Mouse (Mus musculus) ES-Bruce4 (cell line): ENCODE measurements at regions not wholly inside any gene's neighbourhood (a gene's known extent, or its start where the extent isn't known, plus 50 kb on each side); places are given as distances from the start of the nearest gene placed in this dataset.

Source experiments
- H3K27ac ChIP-seq: 2 replicates; pipeline ENCODE4 v1.5.1; 2012; ENCODE audit warnings: low read length, inconsistent platforms; ENCODE audit not compliant: insufficient read depth
- H3K27me3 ChIP-seq: 2 replicates; pipeline ENCODE4 v1.6.1; 2012; ENCODE audit warnings: mild to moderate bottlenecking, low read length, inconsistent platforms; ENCODE audit not compliant: control insufficient read depth, poor library complexity, insufficient read depth, severe bottlenecking
- H3K36me3 ChIP-seq: 2 replicates; pipeline ENCODE4 v1.6.1; 2012; ENCODE audit warnings: inconsistent platforms, mild to moderate bottlenecking, low read length, moderate library complexity; ENCODE audit not compliant: control insufficient read depth, poor library complexity, insufficient read depth, severe bottlenecking
- H3K4me1 ChIP-seq: one replicate; pipeline ENCODE4 v1.8.1; 2011; ENCODE audit warnings: low read length; ENCODE audit not compliant: control insufficient read depth, insufficient read depth
- H3K4me3 ChIP-seq: 2 replicates; pipeline ENCODE4 v1.5.1; 2011; ENCODE audit warnings: low read depth, mild to moderate bottlenecking, low read length
- H3K9ac ChIP-seq: 2 replicates; pipeline ENCODE4 v1.6.1; 2012; ENCODE audit warnings: low read depth, mild to moderate bottlenecking, inconsistent platforms; ENCODE audit not compliant: poor library complexity, severe bottlenecking
- H3K9me3 ChIP-seq: replicated peaks from 2 replicates; pipeline ENCODE4 v1.6.1; 2012; ENCODE audit warnings: mild to moderate bottlenecking, low read length, inconsistent platforms; ENCODE audit not compliant: control insufficient read depth, poor library complexity, insufficient read depth, severe bottlenecking
- CTCF ChIP-seq: IDR thresholded peaks from one replicate; pipeline ENCODE4 v1.8.1; 2011; ENCODE audit warnings: low read depth, low read length
- EP300 ChIP-seq: IDR thresholded peaks from 2 replicates; pipeline ENCODE4 v1.6.1; 2011; ENCODE audit warnings: low read depth, low read length; ENCODE audit not compliant: insufficient read depth
- POLR2A ChIP-seq: IDR thresholded peaks from one replicate; pipeline ENCODE4 v1.8.1; 2011; ENCODE audit warnings: low read length; ENCODE audit not compliant: insufficient read depth

- H3K9ac ChIP-seq: no peak overlapping the region
- no peaks in the 10 kb centered on the region for H3K9me3 ChIP-seq
- no peak overlapping the region for H3K4me3 ChIP-seq
- no peak for TF ChIP-seq EP300
- TF ChIP-seq CTCF: no peak
- no peak for TF ChIP-seq POLR2A
- H3K27ac ChIP-seq: no peak overlapping the region
- no peaks in the 10 kb centered on the region for H3K36me3 ChIP-seq
- H3K27me3 ChIP-seq: no peaks in the 10 kb centered on the region
- no peaks in the 10 kb centered on the region for H3K4me1 ChIP-seq
Measured at GRCm38 (mm10) chr6:106876690-106877089, 76.8 kb upstream of the Crbn start.

- no peak for TF ChIP-seq CTCF
- TF ChIP-seq POLR2A: no peak
- no peak for TF ChIP-seq EP300
- H3K9ac ChIP-seq: no peak overlapping the region
- H3K27ac ChIP-seq: no peak overlapping the region
- H3K9me3 ChIP-seq: no peaks in the 10 kb centered on the region
- no peaks in the 10 kb centered on the region for H3K4me1 ChIP-seq
- no peaks in the 10 kb centered on the region for H3K27me3 ChIP-seq
- no peak overlapping the region for H3K4me3 ChIP-seq
- no peaks in the 10 kb centered on the region for H3K36me3 ChIP-seq
Measured at GRCm38 (mm10) chr6:106891879-106892638, 92.2 kb upstream of the Crbn start.

- Histone ChIP-seq H3K4me1 (no peaks in the 10 kb centered on the region), H3K27ac (no peak overlapping the region), H3K36me3 (no peaks in the 10 kb centered on the region), H3K4me3 (no peak overlapping the region), H3K9ac (no peak overlapping the region), H3K27me3 (no peaks in the 10 kb centered on the region), H3K9me3 (no peaks in the 10 kb centered on the region)
- TF ChIP-seq EP300 (no peak), POLR2A (no peak), CTCF (no peak)
Measured at GRCm38 (mm10) chr6:106892639-106892934, 92.7 kb upstream of the Crbn start.

GRCm38 (mm10) chr6:106903953-106904683 is 104.2 kb upstream of the Crbn start:
- Histone ChIP-seq H3K4me3 (no peak overlapping the region), H3K36me3 (no peaks in the 10 kb centered on the region)
- TF ChIP-seq EP300: no peak
- no peak for TF ChIP-seq CTCF
- no peak for TF ChIP-seq POLR2A

GRCm38 (mm10) chr6:106915121-106915520 is 115.2 kb upstream of the Crbn start:
- TF ChIP-seq CTCF: no peak
- no peak for TF ChIP-seq POLR2A
- no peak for TF ChIP-seq EP300
- no peaks in the 10 kb centered on the region for H3K4me1 ChIP-seq
- H3K27me3 ChIP-seq: no peaks in the 10 kb centered on the region
- no peak overlapping the region for H3K9ac ChIP-seq
- H3K9me3 ChIP-seq: no peaks in the 10 kb centered on the region
- no peak overlapping the region for H3K4me3 ChIP-seq
- no peak overlapping the region for H3K27ac ChIP-seq
- H3K36me3 ChIP-seq: no peaks in the 10 kb centered on the region

More at GRCm38 (mm10) chr6:106903953-106904683, 104.2 kb upstream of the Crbn start:
- no peak overlapping the region for H3K9ac ChIP-seq
- no peaks in the 10 kb centered on the region; the same call in 1 of the 2 replicates for H3K9me3 ChIP-seq
- H3K27ac ChIP-seq: no peak overlapping the region
- H3K27me3 ChIP-seq: no peaks in the 10 kb centered on the region; the same call in 1 of the 2 replicates
- H3K4me1 ChIP-seq: no peaks in the 10 kb centered on the region
